Mouse (Mus musculus) limb, embryonic 14.5 days (tissue): ENCODE measurements around the gene Gpr142. TPM values are rescaled to one million over a fixed set of nuclear protein-coding genes. Genes with fewer than 3 reads are reported as not detected.

Experiments
- ATAC-seq: fragments of 200-750 bp; cut with Nextera tagmentation; 2 replicates; pipeline ENCODE4 v1.8.0; 2017; ENCODE audit warnings: low read depth, moderate number of reproducible peaks, moderate TSS enrichment; ENCODE audit not compliant: low FRiP score
- DNase-seq: peaks from one replicate; pipeline ENCODE4 v3.0.0-alpha.2; 2015; ENCODE audit warnings: low spot score
- H3K27ac ChIP-seq: fragments of 300-500 bp; sonication (generic); replicated peaks from 2 replicates; pipeline ENCODE4 v1.5.1; 2014; ENCODE audit warnings: low read depth, mild to moderate bottlenecking, low read length, moderate library complexity, mixed read lengths
- H3K27me3 ChIP-seq: fragments of 300-500 bp; sonication (generic); 2 replicates; pipeline ENCODE4 v1.6.1; 2014; ENCODE audit warnings: low read length, mixed read lengths; ENCODE audit not compliant: control insufficient read depth, insufficient read depth
- H3K36me3 ChIP-seq: fragments of 300-500 bp; sonication (generic); 2 replicates; pipeline ENCODE4 v1.6.1; 2014; ENCODE audit warnings: mild to moderate bottlenecking, low read length, moderate library complexity, mixed read lengths; ENCODE audit not compliant: control insufficient read depth, insufficient read depth
- H3K4me1 ChIP-seq: fragments of 300-500 bp; sonication (generic); 2 replicates; pipeline ENCODE4 v1.6.1; 2014; ENCODE audit warnings: antibody characterized with exemption, low read length, mixed read lengths; ENCODE audit not compliant: control insufficient read depth, insufficient read depth
- H3K4me2 ChIP-seq: fragments of 300-500 bp; sonication (generic); replicated peaks from 2 replicates; pipeline ENCODE4 v1.6.1; 2014; ENCODE audit warnings: low read depth, mild to moderate bottlenecking, low read length, moderate library complexity; ENCODE audit not compliant: severe bottlenecking
- H3K4me3 ChIP-seq: fragments of 300-500 bp; sonication (generic); replicated peaks from 2 replicates; pipeline ENCODE4 v1.5.1; 2014; ENCODE audit warnings: low read length
- H3K9ac ChIP-seq: fragments of 300-500 bp; sonication (generic); 2 replicates; pipeline ENCODE4 v1.6.1; 2014; ENCODE audit warnings: mild to moderate bottlenecking, low read depth, low read length, moderate library complexity; ENCODE audit not compliant: severe bottlenecking
- H3K9me3 ChIP-seq: fragments of 300-500 bp; sonication (generic); 2 replicates; pipeline ENCODE4 v1.6.1; 2016; ENCODE audit warnings: low read length; ENCODE audit not compliant: control insufficient read depth
- POLR2A ChIP-seq: fragments of 200-500 bp; IDR thresholded peaks from 2 replicates; pipeline ENCODE4 v1.8.0; 2012; ENCODE audit warnings: inconsistent platforms, mild to moderate bottlenecking, moderate library complexity, borderline replicate concordance; ENCODE audit not compliant: insufficient read depth, insufficient read length; ENCODE audit errors: extremely low read depth
- WGBS: fragments of 180-500 bp; shearing (Covaris S2); extraction: QIAGEN DNeasy Blood & Tissue Kit; methylation state at CpG from one replicate; pipeline ENCODE4 v1.1.7; 2014; 5-methylcytosine and 5-hydroxymethylcytosine counted together
- polyA plus RNA-seq, 2 experiments: library from polyadenylated mRNA; depleted of rRNA in 1 of 2; stranded (reverse) in 1 of 2; unstranded in 1 of 2; fragments of >200 nt; fragmentation: Nextera tagmentation in 1 of 2; extraction: Ambion mirVana in 1 of 2; gene quantifications; 2 replicates each; pipeline versions ENCODE4 v1.2.1 to v1.2.3; 2012 to 2014

Gpr142 gene
- polyA plus RNA-seq, 2 experiments: not detected

- H3K4me1 ChIP-seq: peaks cover 16% of the 10 kb centered on the region
- H3K36me3 ChIP-seq: no peaks in the 10 kb centered on the region
- no peak overlapping the region for H3K4me2 ChIP-seq
- no peak overlapping the region for H3K27ac ChIP-seq
- no peak for DNase-seq
- no peak for ATAC-seq
- H3K9me3 ChIP-seq: no peaks in the 10 kb centered on the region
- no peak overlapping the region for H3K4me3 ChIP-seq
- WGBS: 28% methylated on average over 14 of the region's 14 CpGs
- no peak for TF ChIP-seq POLR2A
- no peaks in the 10 kb centered on the region for H3K27me3 ChIP-seq
- no peak overlapping the region for H3K9ac ChIP-seq
Observed at GRCm38 (mm10) chr11:114807686-114808427, 9.1 kb downstream of the Gpr142 start.

- WGBS: 85% methylated on average over 1 of the region's 1 CpGs
- DNase-seq: peak; percentile 25
- Histone ChIP-seq H3K27ac (no peak overlapping the region), H3K4me3 (no peak overlapping the region), H3K36me3 (no peaks in the 10 kb centered on the region), H3K9me3 (no peaks in the 10 kb centered on the region), H3K4me1 (peaks cover 18% of the 10 kb centered on the region), H3K4me2 (no peak overlapping the region), H3K9ac (no peak overlapping the region), H3K27me3 (no peaks in the 10 kb centered on the region)
- TF ChIP-seq POLR2A: no peak
- no peak for ATAC-seq
Observed at GRCm38 (mm10) chr11:114809371-114809770, 10.6 kb downstream of the Gpr142 start.

GRCm38 (mm10) chr11:114810344-114810743 is 11.6 kb downstream of the Gpr142 start:
- 9% methylated on average over 4 of the region's 4 CpGs for WGBS
- Histone ChIP-seq H3K27ac (no peak overlapping the region), H3K27me3 (no peaks in the 10 kb centered on the region), H3K9ac (no peak overlapping the region), H3K4me2 (no peak overlapping the region), H3K4me1 (peaks cover 18% of the 10 kb centered on the region), H3K36me3 (no peaks in the 10 kb centered on the region), H3K9me3 (no peaks in the 10 kb centered on the region), H3K4me3 (no peak overlapping the region)
- no peak for TF ChIP-seq POLR2A
- ATAC-seq (no peak), DNase-seq (no peak)

- TF ChIP-seq POLR2A: no peak
- Histone ChIP-seq H3K9me3 (no peaks in the 10 kb centered on the region), H3K4me3 (no peak overlapping the region), H3K27ac (no peak overlapping the region), H3K4me2 (no peak overlapping the region), H3K36me3 (no peaks in the 10 kb centered on the region), H3K9ac (no peak overlapping the region), H3K4me1 (peaks cover 10% of the 10 kb centered on the region; the same call in 1 of the 2 replicates), H3K27me3 (no peaks in the 10 kb centered on the region)
- peak; percentile 70 for ATAC-seq
- 20% methylated on average over 6 of the region's 6 CpGs for WGBS
- DNase-seq: peak; percentile 85
Observed at GRCm38 (mm10) chr11:114812731-114813240, 14.1 kb downstream of the Gpr142 start.

GRCm38 (mm10) chr11:114814873-114815592 is 16.3 kb downstream of the Gpr142 start:
- Histone ChIP-seq H3K27ac (no peak overlapping the region), H3K9me3 (no peaks in the 10 kb centered on the region), H3K4me1 (peaks cover 8% of the 10 kb centered on the region), H3K4me3 (no peak overlapping the region), H3K36me3 (no peaks in the 10 kb centered on the region), H3K27me3 (no peaks in the 10 kb centered on the region), H3K4me2 (no peak overlapping the region), H3K9ac (no peak overlapping the region)
- WGBS: 58% methylated on average over 11 of the region's 11 CpGs
- DNase-seq: peak; percentile 47
- peak; percentile 51 for ATAC-seq
- no peak for TF ChIP-seq POLR2A
